ENCODE assay signal across 17 mouse cellular contexts in the genomic region with DNA sequence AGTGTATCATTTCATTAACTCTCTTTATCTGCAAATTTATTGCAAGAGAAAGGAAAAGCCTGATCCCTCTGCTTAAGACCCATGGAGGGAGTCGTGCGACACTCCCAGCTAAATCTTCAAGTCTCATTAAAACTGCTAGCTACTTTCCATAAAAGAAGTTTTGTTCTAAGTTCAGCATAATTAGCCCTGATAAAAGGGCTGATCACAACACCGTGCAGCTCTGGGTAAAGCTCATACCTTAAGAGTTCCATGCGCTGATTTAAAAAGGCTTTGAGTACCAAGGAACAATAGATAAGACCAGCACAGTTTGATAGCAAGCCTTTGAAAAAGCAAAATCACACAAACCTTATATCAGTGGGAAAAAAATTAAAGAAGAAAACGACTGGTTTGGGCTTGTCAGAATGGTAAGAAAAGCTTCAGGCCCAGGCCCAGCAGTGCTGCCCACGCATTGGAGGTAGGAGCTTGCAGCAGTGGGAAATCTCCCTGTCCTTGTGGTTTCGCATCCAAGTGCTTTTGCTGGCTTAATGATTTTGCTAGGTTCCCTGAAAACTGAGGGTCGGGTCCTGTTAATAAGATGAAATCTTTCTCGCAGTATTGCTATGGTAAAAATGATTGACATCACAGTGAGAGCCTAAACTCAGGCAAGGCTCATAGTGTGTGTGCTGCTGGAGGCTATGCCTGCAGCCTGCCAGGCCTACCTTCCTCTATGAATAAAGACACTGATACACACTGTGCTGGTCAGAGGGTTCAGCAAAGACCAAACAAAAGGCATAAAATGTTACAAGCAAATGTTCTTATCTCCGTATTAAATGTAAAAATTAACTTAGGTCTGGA.
DNase-seq lines count a peak whose midpoint lies in the region; ATAC-seq and TF ChIP-seq lines count a peak whose summit lies in the region.
"Had no signal": no experiment of that assay in that cellular context is flagged by ENCODE, and none has a peak within 500 bp of the region (broad histone marks: within the 10 kb centered on the region; RNA-seq: fewer than 3 reads in every experiment).

No protein-coding gene starts in this region.

- H3K36me3 ChIP-seq in midbrain, embryonic 14.5 days (ENCODE audit: control insufficient read depth, insufficient read depth, low read length) = no peaks in the 10 kb centered on the region
- H3K36me3 ChIP-seq: heart, embryonic 10.5 days; hindbrain, embryonic 15.5 days; kidney, embryonic 15.5 days; stomach, embryonic 15.5 days had no signal

- peaks cover 10% of the 10 kb centered on the region; the same call in 1 of the 2 replicates for H3K4me1 ChIP-seq in midbrain, embryonic 14.5 days (ENCODE audit: control insufficient read depth, insufficient read depth, low read length)
- H3K4me1 ChIP-seq: heart, embryonic 10.5 days; hindbrain, embryonic 15.5 days; kidney, embryonic 15.5 days; stomach, embryonic 15.5 days had no signal

- intact Hi-C loops in gastrocnemius, adult 2 months (cut with DNase I) = no loop called here

- peak; percentile 78; the same call in 1 of the 2 replicates for ATAC-seq in frontal cortex, adult (ENCODE audit: low TSS enrichment)
- ATAC-seq in midbrain, embryonic 14.5 days (ENCODE audit: low FRiP score, low TSS enrichment) = peak; percentile 75

- no peak for DNase-seq in frontal cortex, postnatal 14 days (ENCODE audit: low spot score in 2 of 2)
- peak; percentile 5 for DNase-seq in ovary, postnatal 36 days (ENCODE audit: low spot score)
- DNase-seq in ovary, postnatal 10 days (ENCODE audit: low spot score) = no peak
- peak; percentile 54 for DNase-seq in midbrain, embryonic 14.5 days
- DNase-seq in liver = no peak
- no peak for DNase-seq in gastrocnemius, adult 2 months
- no peak for DNase-seq in heart, adult 8-10 months (ENCODE audit: low spot score)
- DNase-seq: adrenal gland, postnatal 25 days; cerebellum, adult 18-20 months; retina, postnatal 1 day had no signal

- TF ChIP-seq CTCF in gastrocnemius, adult 2 months (IDR thresholded peaks at IDR 0.05) = no peak

- no peak overlapping the region; the same call in 1 of the 2 replicates for H3K27ac ChIP-seq in midbrain, embryonic 14.5 days (replicated peaks; ENCODE audit: low read depth, low read length)
- no peak overlapping the region for H3K27ac ChIP-seq in gastrocnemius, adult 2 months
- H3K27ac ChIP-seq: heart, embryonic 10.5 days; hindbrain, embryonic 15.5 days; kidney, embryonic 15.5 days; liver, embryonic 14.5 days; macrophage; stomach, embryonic 15.5 days had no signal

- WGBS in midbrain, embryonic 14.5 days = 24% methylated on average over 10 of the region's 10 CpGs

- no peak overlapping the region for H3K9ac ChIP-seq in midbrain, embryonic 14.5 days (replicated peaks; ENCODE audit: low read length)
- H3K9ac ChIP-seq: hindbrain, embryonic 15.5 days; kidney, embryonic 15.5 days; liver, embryonic 14.5 days; stomach, embryonic 15.5 days had no signal

- no peaks in the 10 kb centered on the region for H3K27me3 ChIP-seq in midbrain, embryonic 14.5 days (ENCODE audit: control insufficient read depth, insufficient read depth, low read length)
- H3K27me3 ChIP-seq: hindbrain, embryonic 15.5 days; kidney, embryonic 15.5 days; stomach, embryonic 15.5 days had no signal

- no peaks in the 10 kb centered on the region for H3K9me3 ChIP-seq in midbrain, embryonic 14.5 days (ENCODE audit: control insufficient read depth, low read length)
- H3K9me3 ChIP-seq: heart, embryonic 10.5 days; hindbrain, embryonic 15.5 days; kidney, embryonic 15.5 days; stomach, embryonic 15.5 days had no signal

- H3K4me2 ChIP-seq in midbrain, embryonic 14.5 days (ENCODE audit: low read length) = no peak overlapping the region
- H3K4me2 ChIP-seq: hindbrain, embryonic 15.5 days; kidney, embryonic 15.5 days; stomach, embryonic 15.5 days had no signal

- no peak overlapping the region for H3K4me3 ChIP-seq in midbrain, embryonic 14.5 days (replicated peaks; ENCODE audit: low read depth, low read length)
- H3K4me3 ChIP-seq in gastrocnemius, adult 2 months = no peak overlapping the region
- H3K4me3 ChIP-seq: heart, embryonic 10.5 days; hindbrain, embryonic 15.5 days; kidney, embryonic 15.5 days; stomach, embryonic 15.5 days had no signal

Comparison
In these comparisons a context has a peak if more than half of its experiments do, and no peak if none do; other contexts are left out.
1. DNase-seq: peak in ovary, postnatal 36 days (single experiment) and midbrain, embryonic 14.5 days (single experiment); none in frontal cortex, postnatal 14 days (0 of 2), ovary, postnatal 10 days (single experiment), liver (single experiment), gastrocnemius, adult 2 months (single experiment) and heart, adult 8-10 months (single experiment).